Mouse (Mus musculus) C3H10T1/2 (cell line): ENCODE results near the gene Lbhd2. TPM values are rescaled to one million over a fixed set of nuclear protein-coding genes. Genes with fewer than 3 reads are reported as not detected.

Source experiments
- polyA plus RNA-seq, 2 experiments: library from polyadenylated mRNA; unstranded; fragments of >200 nt; fragmentation: generic; extraction: Trizol; gene quantifications; one replicate each; pipeline ENCODE4 v1.2.1; 2012; ENCODE audit warnings: missing spikeins in 2 of 2

Lbhd2 gene
- 1 to 10 TPM in 1 of 2 experiments, under 1 TPM in 1; 0.07 to 4.0 TPM for polyA plus RNA-seq

DNA sequence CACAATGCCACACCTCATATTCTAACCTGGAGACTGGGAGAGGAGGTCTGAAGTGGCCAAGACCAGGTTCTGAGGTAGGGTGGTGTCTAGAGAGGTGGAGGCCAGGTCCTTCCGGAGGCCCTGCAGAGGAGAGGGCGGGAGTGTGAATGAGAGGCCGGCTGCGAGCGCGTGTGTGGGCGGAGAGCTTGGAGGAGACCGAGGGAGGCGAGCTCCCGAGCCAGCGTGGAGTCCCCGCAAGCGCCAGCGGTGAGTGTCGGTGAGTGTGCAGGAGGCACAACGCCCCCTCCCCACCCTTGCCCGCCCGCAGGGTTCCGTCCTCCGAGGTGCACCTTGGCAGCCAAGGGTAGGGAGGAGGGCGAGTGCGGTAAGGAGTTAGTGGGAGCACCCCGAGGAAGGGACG is at the start of gene Lbhd2:
TSS of gene Lbhd2 (plus strand) at position 188 of the 400 bp plus-strand sequence.

DNA sequence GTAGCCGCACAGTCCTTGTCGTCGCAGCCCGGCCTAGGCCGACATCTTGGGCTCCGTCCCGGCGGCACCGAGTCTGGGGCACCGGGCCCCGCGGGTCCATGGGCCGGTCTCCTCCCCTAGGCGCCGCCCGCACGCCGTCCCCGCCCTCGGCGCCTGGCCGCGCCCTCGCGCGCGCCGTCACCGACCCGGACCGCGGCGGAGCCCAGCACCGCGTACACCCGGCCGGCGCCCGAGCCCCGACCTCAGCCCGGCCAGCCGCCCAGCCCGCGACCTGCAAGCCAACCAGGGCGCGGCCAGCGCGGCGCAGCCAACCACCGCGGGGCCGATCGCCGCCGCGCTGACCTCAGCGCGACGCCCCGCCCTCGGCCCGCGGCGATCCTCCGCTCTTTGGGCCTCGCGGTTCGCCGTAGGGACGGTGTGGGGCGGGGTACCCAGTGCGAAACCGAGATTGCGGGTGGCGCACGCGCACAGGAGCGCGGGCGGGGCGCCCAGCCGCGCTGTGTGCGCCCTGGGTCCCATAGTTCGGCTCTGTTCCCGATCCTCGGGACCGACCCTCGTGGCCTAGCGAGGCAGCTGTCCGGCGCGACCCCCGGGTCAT is 29.1 kb upstream of the Lbhd2 start, which contains the start of gene Cdc42bpb:
TSS of gene Cdc42bpb (minus strand) at position 343 of the 598 bp plus-strand sequence.

DNA sequence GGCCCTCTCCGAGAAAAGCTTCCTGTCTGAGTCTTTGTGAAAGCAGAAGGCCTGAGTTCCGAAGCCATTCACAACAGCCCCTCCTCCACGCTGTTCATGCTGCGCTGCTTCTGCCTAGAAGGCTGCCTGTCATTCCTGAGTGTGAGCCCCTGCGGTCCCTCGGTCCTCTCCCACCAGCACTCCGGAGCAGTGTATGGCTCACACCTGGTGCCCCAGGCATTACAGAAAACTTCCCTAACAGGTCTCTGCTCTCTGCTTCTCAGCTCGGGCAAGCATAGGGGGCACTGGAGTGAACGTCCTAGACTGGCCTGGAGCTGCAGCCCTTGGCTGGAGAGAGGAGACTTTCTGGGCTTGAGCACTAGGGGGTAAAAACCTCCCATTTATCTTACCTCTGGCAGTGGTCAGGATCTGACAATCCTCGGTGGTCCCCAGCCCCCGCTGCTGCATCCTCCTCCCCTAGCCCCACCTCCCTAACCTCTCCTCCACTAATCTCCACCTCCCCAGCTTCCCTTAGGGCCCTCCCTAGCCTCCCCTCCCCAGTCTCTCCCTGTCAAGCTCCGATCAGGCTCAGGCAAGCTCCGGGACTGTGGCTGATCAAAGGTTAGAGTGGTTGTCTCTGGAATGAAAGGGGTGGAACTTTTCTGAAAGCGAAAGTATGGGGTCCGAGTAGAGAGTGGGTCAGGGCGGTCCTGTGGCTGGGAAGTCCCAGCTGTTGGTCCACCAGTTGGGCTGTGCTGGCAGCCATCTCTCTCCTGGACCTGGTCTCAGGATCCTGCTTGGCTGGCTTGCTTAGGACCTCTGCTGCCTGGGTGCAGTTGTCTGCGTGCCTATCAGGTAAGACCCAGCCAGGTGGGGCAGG is 10.5 kb downstream of the Lbhd2 start, which contains the start of gene Exoc3l4:
TSS of gene Exoc3l4 (plus strand) at position 97 of the 859 bp plus-strand sequence.

DNA sequence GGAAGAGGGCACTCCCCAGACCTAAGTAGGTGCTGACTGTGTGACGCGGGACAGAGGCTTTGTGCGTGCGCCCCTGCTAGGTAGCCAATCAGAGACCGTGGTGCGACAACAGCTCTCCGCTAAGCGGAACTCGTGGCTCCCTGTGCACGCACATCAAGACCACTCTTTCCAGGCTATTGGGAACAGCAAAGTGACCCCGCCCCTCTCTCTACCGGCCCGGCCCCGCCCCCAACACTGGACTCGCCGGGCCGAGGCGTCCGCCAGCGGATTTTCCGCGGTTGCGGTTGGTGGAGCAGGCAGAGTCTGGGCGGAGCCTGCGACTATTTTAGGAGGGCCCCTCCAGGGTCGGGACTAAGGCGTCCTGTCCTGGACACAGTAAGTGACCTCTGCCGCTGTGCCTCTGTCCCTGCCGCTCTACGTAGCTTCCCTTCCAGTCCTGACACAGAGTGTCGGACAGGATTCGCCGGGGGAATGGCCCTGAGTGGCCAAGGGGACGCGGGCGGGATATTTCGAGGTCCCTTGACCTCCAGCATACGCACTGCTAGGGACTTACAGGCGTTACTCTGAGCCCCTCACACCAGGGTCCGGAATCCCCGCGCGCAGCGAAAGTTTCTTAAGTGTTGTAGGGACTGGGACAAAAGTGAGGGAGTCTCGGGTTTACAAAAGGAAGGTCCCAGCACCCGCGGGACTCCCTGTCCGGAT is 35.9 kb downstream of the Lbhd2 start, which contains the start of gene Tnfaip2:
TSS of gene Tnfaip2 (plus strand) at position 161 of the 702 bp plus-strand sequence.

Other genes starting within 250 kb of the Lbhd2 start
- gene Traf3, start 240.4 kb upstream of the Lbhd2 start, polyA plus RNA-seq = 10 to 100 TPM in 1 of 2 experiments, 1 to 10 TPM in 1; 2.0 to 10.1 TPM
- not detected for gene 4930595D18Rik, start 222.3 kb upstream of the Lbhd2 start, polyA plus RNA-seq
- under 1 TPM; 0.12 to 0.20 TPM for gene Amn, start 135.7 kb upstream of the Lbhd2 start, polyA plus RNA-seq
- gene Cdc42bpb, start 29.1 kb upstream of the Lbhd2 start, polyA plus RNA-seq = 10 to 100 TPM; 22.2 to 73.2 TPM
- 10 to 100 TPM; 41.8 to 45.0 TPM for gene Exoc3l4, start 10.2 kb downstream of the Lbhd2 start, polyA plus RNA-seq
- gene Tnfaip2, start 35.7 kb downstream of the Lbhd2 start, polyA plus RNA-seq = 10 to 100 TPM; 21.5 to 36.0 TPM
- under 1 TPM in 1 of 2 experiments, not detected in 1; 0.04 TPM for gene Gm266, start 79.0 kb downstream of the Lbhd2 start, polyA plus RNA-seq
- gene Eif5, start 131.2 kb downstream of the Lbhd2 start, polyA plus RNA-seq = 10 to 100 TPM; 14.8 to 25.5 TPM
- gene Mark3, start 167.7 kb downstream of the Lbhd2 start, polyA plus RNA-seq = 10 to 100 TPM in 1 of 2 experiments, 1 to 10 TPM in 1; 5.1 to 24.1 TPM